Mouse (Mus musculus): ENCODE data around the gene Atp1b1.

GRCm38 (mm10) chr1:164427777-164428176, 30.4 kb downstream of the Atp1b1 start:
- no peak for TF ChIP-seq CTCF (IDR thresholded peaks at IDR 0.05; ENCODE audit: low read depth, low read length)
- no peak for TF ChIP-seq POLR2A (IDR thresholded peaks at IDR 0.05; ENCODE audit: borderline replicate concordance, low read depth, low read length)
